Mouse (Mus musculus) CH12.LX (cell line): ENCODE results near the gene Fes. TPM values are rescaled to one million over a fixed set of nuclear protein-coding genes. Genes with fewer than 3 reads are reported as not detected.

Source experiments
- DNase-seq: peaks from one replicate; pipeline ENCODE4 v3.0.0-alpha.2; 2013; ENCODE audit errors: extremely low read depth
- H3K27ac ChIP-seq: 2 replicates; pipeline ENCODE4 v1.5.1; 2012; ENCODE audit warnings: low read depth, mild to moderate bottlenecking, control low read depth, moderate library complexity; ENCODE audit not compliant: insufficient read depth
- H3K27me3 ChIP-seq: replicated peaks from 2 replicates; pipeline ENCODE3; 2012; ENCODE audit warnings: inconsistent platforms
- H3K36me3 ChIP-seq, 2 experiments: replicated peaks in 1 of 2; 2 replicates each; pipeline versions ENCODE3 to v1.6.1; 2012; ENCODE audit warnings: inconsistent platforms in 1 of 2, low read length in 1 of 2, mild to moderate bottlenecking in 1 of 2, mixed read lengths in 1 of 2, moderate library complexity in 1 of 2; ENCODE audit not compliant: control insufficient read depth in 1 of 2, insufficient read depth in 1 of 2
- H3K4me1 ChIP-seq, 2 experiments: 2 replicates each; pipeline ENCODE4 v1.6.1; 2012; ENCODE audit warnings: inconsistent platforms in 1 of 2, moderate library complexity in 1 of 2; ENCODE audit not compliant: insufficient read depth in 2 of 2, control insufficient read depth in 1 of 2
- H3K4me2 ChIP-seq: 2 replicates; pipeline ENCODE4 v1.6.1; 2012; ENCODE audit warnings: low read depth, mild to moderate bottlenecking, control low read depth; ENCODE audit not compliant: poor library complexity, insufficient read depth, severe bottlenecking
- H3K4me3 ChIP-seq, 3 experiments: fragments of 150-350 bp in 1 of 3; sonication (generic) in 1 of 3; replicated peaks in 1 of 3; 2 replicates each; pipeline versions ENCODE3 to v1.5.1; 2011 to 2012; ENCODE audit warnings: low read depth in 2 of 3, low read length in 2 of 3, mild to moderate bottlenecking in 2 of 3, moderate library complexity in 2 of 3, control low read depth in 1 of 3, improper control_type of control experiment in 1 of 3, inconsistent platforms in 1 of 3, mixed read lengths in 1 of 3; ENCODE audit not compliant: poor library complexity in 1 of 3
- H3K79me2 ChIP-seq: replicated peaks from 2 replicates; pipeline ENCODE4 v1.6.1; 2012; ENCODE audit warnings: mild to moderate bottlenecking, moderate library complexity; ENCODE audit not compliant: control insufficient read depth, poor library complexity, insufficient read depth, severe bottlenecking; ENCODE audit errors: extremely low read depth
- H3K9ac ChIP-seq: 2 replicates; pipeline ENCODE4 v1.6.1; 2012; ENCODE audit warnings: low read depth, mild to moderate bottlenecking, control low read depth, moderate library complexity; ENCODE audit not compliant: insufficient read depth
- H3K9me3 ChIP-seq: replicated peaks from 2 replicates; pipeline ENCODE3; 2012; ENCODE audit warnings: low read length, inconsistent platforms, mixed read lengths
- CHD1 ChIP-seq: IDR thresholded peaks from 2 replicates; pipeline ENCODE4 v1.6.1; 2012; ENCODE audit warnings: low read depth, low read length, improper control_type of control experiment, inconsistent platforms
- ETS1 ChIP-seq: conservative IDR thresholded peaks from 2 replicates; pipeline ENCODE4 v1.6.1; 2012; ENCODE audit warnings: low read depth, mild to moderate bottlenecking, inconsistent platforms, low read length, improper control_type of control experiment, moderate library complexity
- GABPA ChIP-seq: IDR thresholded peaks from 2 replicates; pipeline ENCODE4 v1.6.1; 2012; ENCODE audit warnings: low read depth, low read length, improper control_type of control experiment, inconsistent platforms; ENCODE audit not compliant: insufficient replicate concordance
- JUN ChIP-seq: IDR thresholded peaks from 2 replicates; pipeline ENCODE4 v1.6.1; 2011; ENCODE audit warnings: low read depth, mild to moderate bottlenecking, low read length, improper control_type of control experiment, moderate library complexity; ENCODE audit not compliant: insufficient read depth
- MAZ ChIP-seq: IDR thresholded peaks from 2 replicates; pipeline ENCODE4 v1.6.1; 2012; ENCODE audit warnings: low read depth, mild to moderate bottlenecking, inconsistent platforms, low read length, improper control_type of control experiment, moderate library complexity
- NELFE ChIP-seq: IDR thresholded peaks from 2 replicates; pipeline ENCODE4 v1.6.1; 2011; ENCODE audit warnings: low read depth, low read length, improper control_type of control experiment
- POLR2A ChIP-seq: IDR thresholded peaks from 2 replicates; pipeline ENCODE4 v1.6.1; 2011; ENCODE audit warnings: low read depth, mild to moderate bottlenecking, improper control_type of control experiment, low read length
- TCF12 ChIP-seq: IDR thresholded peaks from 2 replicates; pipeline ENCODE4 v1.6.1; 2014; ENCODE audit warnings: low read depth, mild to moderate bottlenecking, inconsistent platforms, low read length, improper control_type of control experiment
- ZC3H11A ChIP-seq: IDR thresholded peaks from 2 replicates; pipeline ENCODE4 v1.6.1; 2012; ENCODE audit warnings: low read depth, mild to moderate bottlenecking, inconsistent platforms, low read length, improper control_type of control experiment
- ZKSCAN1 ChIP-seq: IDR thresholded peaks from 2 replicates; pipeline ENCODE4 v1.6.1; 2012; ENCODE audit warnings: low read depth, inconsistent platforms, low read length, improper control_type of control experiment, borderline replicate concordance
- dilution Hi-C: fragments of 300-500 bp; cut with MboI; formaldehyde crosslinking; loops from 2 replicates; pipeline ENCODE4 v1.14.3; 2020; ENCODE audit warnings: low sequenced_read_pairs; ENCODE audit not compliant: extremely low pct_unique_long_range_greater_than_20kb, extremely low pct_ligation_motif_present
- in situ Hi-C: fragments of 300-500 bp; cut with MboI; formaldehyde crosslinking; loops from 3 replicates; pipeline ENCODE4 v1.14.3; 2019; ENCODE audit warnings: low sequenced_read_pairs, low pct_ligation_motif_present, low pct_unique_long_range_greater_than_20kb, mixed read lengths
- polyA plus RNA-seq: library from polyadenylated mRNA; unstranded; fragments of >175 nt; gene quantifications from 2 replicates; pipeline ENCODE4 v1.2.1, GENCODE M21; 2012; ENCODE audit warnings: low read depth; ENCODE audit not compliant: insufficient read length
- total RNA-seq, 2 experiments: library from RNA; depleted of rRNA; stranded (reverse); fragments of 300-350 nt in 1 of 2; fragments of >200 nt in 1 of 2; gene quantifications; 2 replicates each; pipeline ENCODE4 v1.2.3; 2012 to 2014

Gene Fes
- total and polyA plus RNA-seq, 3 experiments: 4.3 to 11.7 (median 9.8) TPM

GRCm38 (mm10) chr7:80418036-80418435, 30.3 kb upstream of the Fes start:
- no peak for DNase-seq
- no peak overlapping the region for H3K4me2 ChIP-seq
- H3K9me3 ChIP-seq: no peaks in the 10 kb centered on the region
- H3K27ac ChIP-seq: no peak overlapping the region
- H3K9ac ChIP-seq: no peak overlapping the region
- dilution Hi-C loops: no loop called here
- TF ChIP-seq GABPA (no peak), ZKSCAN1 (no peak), ZC3H11A (no peak), MAZ (no peak), JUN (no peak)
- H3K79me2 ChIP-seq: no peaks in the 10 kb centered on the region
- no peaks in the 10 kb centered on the region for H3K36me3 ChIP-seq
- no peak overlapping the region for H3K4me3 ChIP-seq
- in situ Hi-C loops: no loop called here
- no peaks in the 10 kb centered on the region for H3K27me3 ChIP-seq
- peaks cover 14 to 60% of the 10 kb centered on the region in 2 experiments for H3K4me1 ChIP-seq

- H3K27me3 ChIP-seq: no peaks in the 10 kb centered on the region
- H3K4me1 ChIP-seq: peaks cover 14 to 61% of the 10 kb centered on the region in 2 experiments
- no peak for DNase-seq
- no peaks in the 10 kb centered on the region for H3K79me2 ChIP-seq
- in situ Hi-C loops: no loop called here
- H3K9me3 ChIP-seq: no peaks in the 10 kb centered on the region
- H3K4me2 ChIP-seq: no peak overlapping the region
- no peak overlapping the region for H3K4me3 ChIP-seq
- no peak overlapping the region for H3K27ac ChIP-seq
- no peak overlapping the region for H3K9ac ChIP-seq
- dilution Hi-C loops: no loop called here
- H3K36me3 ChIP-seq: no peaks in the 10 kb centered on the region
- no peak for TF ChIP-seq ZKSCAN1
- TF ChIP-seq TCF12: no peak
- TF ChIP-seq POLR2A: no peak
- TF ChIP-seq NELFE: no peak
- TF ChIP-seq, all 38 proteins: peak for 0
Measured at GRCm38 (mm10) chr7:80417601-80418000, 29.9 kb upstream of the Fes start.

GRCm38 (mm10) chr7:80416969-80417368, 29.2 kb upstream of the Fes start:
- H3K9ac ChIP-seq: no peak overlapping the region
- H3K4me1 ChIP-seq: peaks cover 17 to 66% of the 10 kb centered on the region in 2 experiments
- peak; percentile 60 for DNase-seq
- no peaks in the 10 kb centered on the region for H3K9me3 ChIP-seq
- H3K4me3 ChIP-seq: no peak overlapping the region
- dilution Hi-C loops: no loop called here
- TF ChIP-seq CHD1: no peak
- TF ChIP-seq ETS1: peak; percentile 38
- no peak overlapping the region for H3K4me2 ChIP-seq
- no peaks in the 10 kb centered on the region for H3K79me2 ChIP-seq
- in situ Hi-C loops: no loop called here
- no peak overlapping the region for H3K27ac ChIP-seq
- no peaks in the 10 kb centered on the region for H3K27me3 ChIP-seq
- no peaks in the 10 kb centered on the region for H3K36me3 ChIP-seq
